Mouse (Mus musculus): ENCODE data around the gene Aknad1. TPM values are rescaled to one million over a fixed set of nuclear protein-coding genes. Genes with fewer than 3 reads are reported as not detected.

Aknad1 gene
- under 1 TPM in 1 of 2 experiments, not detected in 1; 0.56 TPM for polyA plus RNA-seq (2017; shearing (Covaris generic))

GRCm38 (mm10) chr3:108739045-108739708 is at the start of gene Aknad1:
Gene Aknad1, plus strand, starts transcription at chr3:108739658.

DNA sequence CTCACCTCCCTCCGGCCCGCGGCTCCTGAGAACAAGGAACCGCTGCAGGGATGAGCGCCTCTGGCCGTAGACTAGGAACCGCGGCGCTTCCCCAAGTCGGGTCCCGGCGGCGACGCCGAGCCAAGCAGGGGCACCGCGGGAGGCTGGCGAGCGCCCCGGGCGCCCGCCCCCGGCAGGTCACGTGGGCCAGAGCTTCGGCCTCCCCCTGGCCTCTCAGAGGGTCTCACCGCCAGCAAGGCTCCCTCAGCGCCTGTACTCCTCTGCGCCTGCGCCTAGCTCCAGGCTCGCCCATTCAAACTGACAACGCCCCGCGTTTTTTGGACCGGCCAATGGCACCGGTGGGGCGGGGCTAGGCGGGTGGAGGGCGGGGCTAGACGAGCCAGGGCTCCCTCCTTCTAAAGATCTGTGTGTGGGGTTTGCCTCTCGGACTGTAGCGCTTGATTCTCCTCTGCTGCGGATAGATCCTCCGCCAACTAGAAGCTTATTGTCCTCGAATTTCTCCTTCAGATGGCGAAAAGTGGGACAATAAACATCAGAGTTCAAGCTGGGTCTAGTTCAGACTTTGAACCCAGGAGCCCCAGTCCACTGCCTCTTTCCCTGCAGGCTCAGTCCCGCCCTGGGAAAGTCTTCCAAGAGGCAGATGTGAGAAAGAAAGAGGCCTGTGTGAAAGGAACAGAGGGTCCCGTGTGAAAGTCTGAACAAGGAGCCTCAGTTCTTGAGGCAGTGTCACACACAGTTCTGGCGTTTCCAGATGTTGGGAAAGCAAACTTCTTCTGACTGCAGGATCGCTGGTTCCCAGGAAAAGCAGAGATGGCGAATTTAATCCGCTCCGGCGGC is 17.2 kb upstream of the Aknad1 start, which contains the start of gene Gpsm2:
Gene Gpsm2 (minus strand): TSS at position 274 of the 837 bp plus-strand sequence.

Other genes starting within 250 kb of the Aknad1 start
- 1 to 10 TPM in 1 of 2 experiments, under 1 TPM in 1; 0.52 to 4.4 TPM for gene 1700013F07Rik, start 205.5 kb upstream of the Aknad1 start, polyA plus RNA-seq (2017; shearing (Covaris generic))
- 1 to 10 TPM; 1.1 to 3.6 TPM for gene 5330417C22Rik, start 203.1 kb upstream of the Aknad1 start, polyA plus RNA-seq (2017; shearing (Covaris generic))
- gene Tmem167b, start 177.2 kb upstream of the Aknad1 start, polyA plus RNA-seq (2017; shearing (Covaris generic)) = 10 to 100 TPM; 27.2 to 37.9 TPM
- 10 to 100 TPM; 23.3 to 32.4 TPM for gene Taf13, start 168.0 kb upstream of the Aknad1 start, polyA plus RNA-seq (2017; shearing (Covaris generic))
- 10 to 100 TPM; 14.1 to 26.7 TPM for gene Wdr47, start 148.4 kb upstream of the Aknad1 start, polyA plus RNA-seq (2017; shearing (Covaris generic))
- gene Clcc1, start 85.7 kb upstream of the Aknad1 start, polyA plus RNA-seq (2017; shearing (Covaris generic)) = 10 to 100 TPM; 63.9 to 77.3 TPM
- 1 to 10 TPM; 5.1 to 6.0 TPM for gene Gpsm2, start 17.3 kb upstream of the Aknad1 start, polyA plus RNA-seq (2017; shearing (Covaris generic))
- 10 to 100 TPM; 60.7 to 70.9 TPM for gene Stxbp3, start 100.9 kb downstream of the Aknad1 start, polyA plus RNA-seq (2017; shearing (Covaris generic))
- gene Fndc7, start 150.3 kb downstream of the Aknad1 start, polyA plus RNA-seq (2017; shearing (Covaris generic)) = under 1 TPM; 0.24 to 0.69 TPM
- 100 to 1,000 TPM; 178 to 188 TPM for gene Prpf38b, start 172.1 kb downstream of the Aknad1 start, polyA plus RNA-seq (2017; shearing (Covaris generic))
- gene Henmt1, start 200.2 kb downstream of the Aknad1 start, polyA plus RNA-seq (2017; shearing (Covaris generic)) = under 1 TPM in 1 of 2 experiments, not detected in 1; 0.24 TPM
- gene Gm9857, start 200.8 kb downstream of the Aknad1 start, polyA plus RNA-seq (2017; shearing (Covaris generic)) = not detected